Comparison of ENCODE assay signal across 21 mouse cellular contexts in the genomic region with DNA sequence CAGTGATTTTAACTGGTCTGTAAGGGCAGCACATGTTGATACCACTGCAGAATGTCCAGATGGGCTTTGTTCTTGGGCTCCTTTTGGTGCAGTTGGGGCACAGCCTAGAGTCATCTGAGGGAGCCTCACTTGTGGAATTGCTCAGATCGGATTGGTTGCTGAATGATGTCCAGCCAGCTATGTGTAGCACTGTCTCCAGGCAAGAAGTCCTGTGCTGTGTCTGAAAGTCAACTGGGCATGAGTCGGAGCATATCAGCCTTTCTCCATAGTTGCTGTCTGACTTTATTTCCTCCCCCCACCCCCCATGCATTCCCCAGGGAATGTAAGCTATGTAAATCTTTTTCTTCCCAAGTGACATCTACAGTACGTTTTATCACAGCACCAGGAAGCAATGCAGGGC.
DNase-seq lines count a peak whose midpoint lies in the region; ATAC-seq and TF ChIP-seq lines count a peak whose summit lies in the region.
"Had no signal": no experiment of that assay in that cellular context is flagged by ENCODE, and none has a peak within 500 bp of the region (broad histone marks: within the 10 kb centered on the region; RNA-seq: fewer than 3 reads in every experiment).

No protein-coding gene starts in this region.

- no peaks in the 10 kb centered on the region for H3K36me3 ChIP-seq in heart, embryonic 12.5 days
- H3K36me3 ChIP-seq in kidney, adult 2 months (ENCODE audit: control insufficient read depth, insufficient read depth, low read length) = no peaks in the 10 kb centered on the region
- H3K36me3 ChIP-seq in lung, embryonic 14.5 days (ENCODE audit: insufficient read depth) = no peaks in the 10 kb centered on the region
- no peaks in the 10 kb centered on the region for H3K36me3 ChIP-seq in embryonic facial prominence, embryonic 10.5 days (replicated peaks)
- H3K36me3 ChIP-seq: hindbrain, embryonic 10.5 days; limb, embryonic 10.5 days; liver, embryonic 12.5 days; neural tube, embryonic 12.5 days had no signal

- H3K9ac ChIP-seq in heart, embryonic 12.5 days = no peak overlapping the region
- H3K9ac ChIP-seq in lung, embryonic 14.5 days = no peak overlapping the region
- H3K9ac ChIP-seq: liver, embryonic 12.5 days; neural tube, embryonic 12.5 days had no signal

- peaks cover 19% of the 10 kb centered on the region for H3K4me1 ChIP-seq in heart, embryonic 12.5 days (replicated peaks)
- no peaks in the 10 kb centered on the region for H3K4me1 ChIP-seq in kidney, adult 2 months (ENCODE audit: control insufficient read depth, insufficient read depth, low read length)
- H3K4me1 ChIP-seq in lung, embryonic 14.5 days (ENCODE audit: insufficient read depth) = peaks cover 3% of the 10 kb centered on the region; the same call in 1 of the 2 replicates
- H3K4me1 ChIP-seq in embryonic facial prominence, embryonic 10.5 days = peaks cover 22% of the 10 kb centered on the region
- H3K4me1 ChIP-seq: liver, embryonic 12.5 days; megakaryocyte, embryonic 14.5 days had no signal

- no peaks in the 10 kb centered on the region for H3K9me3 ChIP-seq in heart, embryonic 12.5 days (replicated peaks)
- H3K9me3 ChIP-seq in lung, embryonic 14.5 days (ENCODE audit: low read depth, low read length) = no peaks in the 10 kb centered on the region
- no peaks in the 10 kb centered on the region for H3K9me3 ChIP-seq in embryonic facial prominence, embryonic 10.5 days
- H3K9me3 ChIP-seq: hindbrain, embryonic 10.5 days; limb, embryonic 10.5 days; liver, embryonic 12.5 days; megakaryocyte, embryonic 14.5 days; neural tube, embryonic 12.5 days had no signal

- H3K4me2 ChIP-seq in heart, embryonic 12.5 days = peak overlapping the region; percentile 43
- H3K4me2 ChIP-seq in lung, embryonic 14.5 days = 0 out of 2 replicates have a peak overlapping the region, but pooled peaks have one; percentile 12
- H3K4me2 ChIP-seq: liver, embryonic 12.5 days; neural tube, embryonic 12.5 days had no signal

- H3K4me3 ChIP-seq in heart, embryonic 12.5 days = no peak overlapping the region
- no peak overlapping the region for H3K4me3 ChIP-seq in kidney, adult 2 months (ENCODE audit: insufficient read depth, low read depth, low read length)
- no peak overlapping the region for H3K4me3 ChIP-seq in lung, embryonic 14.5 days (ENCODE audit: low read depth, low read length)
- no peak overlapping the region for H3K4me3 ChIP-seq in embryonic facial prominence, embryonic 10.5 days
- H3K4me3 ChIP-seq: hindbrain, embryonic 10.5 days; left cerebral cortex, adult 2 months; limb, embryonic 10.5 days; liver, embryonic 12.5 days; megakaryocyte, embryonic 14.5 days; neural tube, embryonic 12.5 days had no signal

- DNase-seq in heart, postnatal 25 days (ENCODE audit: low spot score) = no peak
- peak; percentile 1 for DNase-seq in kidney, adult 2 months
- no peak for DNase-seq in kidney, postnatal 36 days
- peak; percentile 21 for DNase-seq in lung, embryonic 14.5 days
- no peak for DNase-seq in lung, adult 18-20 months
- DNase-seq in embryonic facial prominence, embryonic 10.5 days (ENCODE audit: low spot score) = no peak
- no peak for DNase-seq in right cerebral cortex, adult 2 months (ENCODE audit: low spot score in 2 of 2)
- DNase-seq: adrenal gland, postnatal 36 days; cerebellum, adult 2 months; gastrocnemius, postnatal 14 days; lung, postnatal 10 days; spleen, adult 18-20 months; thymus, postnatal 25 days had no signal

- intact Hi-C loops in heart, postnatal 25 days (cut with DNase I) = no loop called here

- H3K27ac ChIP-seq in heart, embryonic 12.5 days (ENCODE audit: poor library complexity, severe bottlenecking) = no peak overlapping the region; the same call in 1 of the 2 replicates
- H3K27ac ChIP-seq in kidney, adult 2 months (ENCODE audit: insufficient read depth, low read depth, low read length) = no peak overlapping the region
- H3K27ac ChIP-seq in lung, embryonic 14.5 days (ENCODE audit: low read depth) = no peak overlapping the region
- H3K27ac ChIP-seq in embryonic facial prominence, embryonic 10.5 days (replicated peaks) = 0 out of 2 replicates have a peak overlapping the region, but pooled peaks have one; percentile 2
- H3K27ac ChIP-seq: hindbrain, embryonic 10.5 days; left cerebral cortex, adult 2 months; limb, embryonic 10.5 days; liver, embryonic 12.5 days; neural tube, embryonic 12.5 days had no signal

- ATAC-seq in heart, embryonic 12.5 days (ENCODE audit: insufficient number of reproducible peaks, low FRiP score) = peak; percentile 67
- peak; percentile 68; the same call in 1 of the 2 replicates for ATAC-seq in lung, embryonic 14.5 days (ENCODE audit: insufficient read depth)
- ATAC-seq: inflammation-experienced regulatory T-cells, adult 6 months; liver, embryonic 12.5 days had no signal

- 13% methylated on average over 3 of the region's 3 CpGs for WGBS in heart, embryonic 12.5 days
- 54% methylated on average over 3 of the region's 3 CpGs for WGBS in kidney, adult 2 months
- WGBS in lung, embryonic 14.5 days = 27% methylated on average over 3 of the region's 3 CpGs
- WGBS in embryonic facial prominence, embryonic 10.5 days = 60% methylated on average over 3 of the region's 3 CpGs

- no peaks in the 10 kb centered on the region for H3K27me3 ChIP-seq in heart, embryonic 12.5 days (replicated peaks)
- no peaks in the 10 kb centered on the region for H3K27me3 ChIP-seq in kidney, adult 2 months (replicated peaks; ENCODE audit: control insufficient read depth, insufficient read depth, low read length)
- H3K27me3 ChIP-seq in lung, embryonic 14.5 days (ENCODE audit: insufficient read depth, low read length) = no peaks in the 10 kb centered on the region
- no peaks in the 10 kb centered on the region for H3K27me3 ChIP-seq in embryonic facial prominence, embryonic 10.5 days (replicated peaks; ENCODE audit: low read depth, poor library complexity, severe bottlenecking)
- H3K27me3 ChIP-seq: liver, embryonic 12.5 days; megakaryocyte, embryonic 14.5 days; neural tube, embryonic 12.5 days had no signal

- no peak for TF ChIP-seq POLR2A in kidney, adult 2 months (IDR thresholded peaks at IDR 0.05; ENCODE audit: low read depth, low read length)

- no peak for TF ChIP-seq CTCF in kidney, adult 2 months (conservative IDR thresholded peaks at IDR 0.05; ENCODE audit: insufficient read depth, insufficient read length, low read depth, low read length)
- no peak for TF ChIP-seq CTCF in lung, embryonic 14.5 days (IDR thresholded peaks at IDR 0.05; ENCODE audit: low read depth)

Comparison
In these comparisons a context has a peak if more than half of its experiments do, and no peak if none do; other contexts are left out.
1. DNase-seq: peak in kidney, adult 2 months (single experiment) and lung, embryonic 14.5 days (single experiment); none in heart, postnatal 25 days (single experiment), kidney, postnatal 36 days (0 of 2), lung, adult 18-20 months (0 of 2), embryonic facial prominence, embryonic 10.5 days (single experiment) and right cerebral cortex, adult 2 months (0 of 2).